Mouse (Mus musculus): ENCODE measurements around the gene F3. TPM values are rescaled to one million over a fixed set of nuclear protein-coding genes. Genes with fewer than 3 reads are reported as not detected.

F3 gene
- total and polyA plus RNA-seq, 3 experiments: not detected

DNA sequence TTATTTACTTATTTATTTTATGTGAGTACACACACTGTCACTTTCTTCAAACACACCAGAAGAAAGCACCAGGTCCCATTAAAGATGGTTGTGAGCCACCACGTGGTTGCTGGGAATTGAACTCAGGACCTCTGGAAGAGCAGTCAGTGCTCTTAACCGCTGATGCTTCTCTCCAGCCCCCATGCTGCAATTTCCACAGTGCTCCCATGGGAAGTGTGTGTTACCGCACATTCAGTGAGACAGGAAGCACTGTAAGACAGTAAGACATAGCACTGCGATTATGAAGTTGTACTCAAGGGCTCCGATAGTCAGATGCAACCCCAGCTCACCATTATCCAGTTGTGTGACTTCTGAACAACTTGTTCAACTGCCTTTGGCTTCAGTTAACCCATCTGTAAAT, 6.9 kb upstream of the F3 start:
- no peak overlapping the region for H3K9ac ChIP-seq (ENCODE audit: control insufficient read depth, low read depth, low read length, poor library complexity, severe bottlenecking)
- H3K27me3 ChIP-seq (ENCODE audit: control insufficient read depth in 1 of 2, insufficient read depth in 2 of 2, low read length in 2 of 2): peaks cover 3% of the 10 kb centered on the region in 2 experiments; a peak in 3 of 4 replicates
- H3K9me3 ChIP-seq (replicated peaks; ENCODE audit: insufficient read depth, low read length): no peaks in the 10 kb centered on the region
- no peak overlapping the region for H3K27ac ChIP-seq (ENCODE audit: control insufficient read depth, low read depth, low read length)
- TF ChIP-seq UBTF (IDR thresholded peaks at IDR 0.05; ENCODE audit: borderline replicate concordance, insufficient read depth, low read depth, low read length): no peak
- H3K79me2 ChIP-seq (ENCODE audit: control insufficient read depth, insufficient read depth, low read length, poor library complexity): no peaks in the 10 kb centered on the region
- H3K36me3 ChIP-seq (ENCODE audit: control insufficient read depth in 1 of 2, insufficient read depth in 2 of 2, low read length in 2 of 2): no peaks in the 10 kb centered on the region
- no peaks in the 10 kb centered on the region for H3K4me1 ChIP-seq (ENCODE audit: control insufficient read depth in 1 of 2, insufficient read depth in 2 of 2, low read length in 2 of 2)
- DNase-seq (ENCODE audit: low read depth, low spot score): no peak
- no peak overlapping the region for H3K4me3 ChIP-seq (ENCODE audit: control insufficient read depth in 1 of 2, insufficient read depth in 1 of 2, low read depth in 2 of 2, low read length in 2 of 2)

GRCm38 (mm10) chr3:121718679-121719078, 4.7 kb upstream of the F3 start:
- no peak overlapping the region for H3K27ac ChIP-seq (ENCODE audit: control insufficient read depth, low read depth, low read length)
- no peaks in the 10 kb centered on the region; a peak in 1 of 4 replicates for H3K27me3 ChIP-seq (ENCODE audit: control insufficient read depth in 1 of 2, insufficient read depth in 2 of 2, low read length in 2 of 2)
- no peaks in the 10 kb centered on the region for H3K36me3 ChIP-seq (ENCODE audit: control insufficient read depth in 1 of 2, insufficient read depth in 2 of 2, low read length in 2 of 2)
- H3K9me3 ChIP-seq (replicated peaks; ENCODE audit: insufficient read depth, low read length): no peaks in the 10 kb centered on the region
- H3K4me1 ChIP-seq (ENCODE audit: control insufficient read depth in 1 of 2, insufficient read depth in 2 of 2, low read length in 2 of 2): no peaks in the 10 kb centered on the region
- DNase-seq (ENCODE audit: low read depth, low spot score): no peak
- TF ChIP-seq GABPA (IDR thresholded peaks at IDR 0.05; ENCODE audit: low read depth, low read length) (no peak), NELFE (IDR thresholded peaks at IDR 0.05; ENCODE audit: low read depth, low read length) (no peak), MAZ (IDR thresholded peaks at IDR 0.05; ENCODE audit: low read depth, low read length) (no peak), USF2 (IDR thresholded peaks at IDR 0.05; ENCODE audit: borderline replicate concordance in 1 of 2, insufficient read depth in 1 of 2, low read depth in 1 of 2, low read length in 2 of 2) (no peak), ELF1 (IDR thresholded peaks at IDR 0.05; ENCODE audit: low read depth, low read length) (no peak), MAFK (IDR thresholded peaks at IDR 0.05; ENCODE audit: borderline replicate concordance, low read depth, low read length) (no peak), ZC3H11A (IDR thresholded peaks at IDR 0.05; ENCODE audit: low read depth, low read length) (no peak), JUND (IDR thresholded peaks at IDR 0.05; ENCODE audit: low read depth, low read length) (no peak), NRF1 (IDR thresholded peaks at IDR 0.05; ENCODE audit: insufficient read depth, low read depth, low read length, poor library complexity, severe bottlenecking) (no peak), RCOR1 (IDR thresholded peaks at IDR 0.05; ENCODE audit: low read depth, low read length) (no peak), ZNF384 (IDR thresholded peaks at IDR 0.05; ENCODE audit: low read depth, low read length) (no peak), E2F4 (IDR thresholded peaks at IDR 0.05; ENCODE audit: borderline replicate concordance, low read depth, low read length) (no peak), ZMIZ1 (IDR thresholded peaks at IDR 0.05; ENCODE audit: low read depth, low read length) (no peak), SMC3 (IDR thresholded peaks at IDR 0.05; ENCODE audit: low read depth, low read length) (no peak), TAL1 (IDR thresholded peaks at IDR 0.05; ENCODE audit: low read length) (no peak), MYC (IDR thresholded peaks at IDR 0.05; ENCODE audit: low read depth, low read length) (no peak), ZKSCAN1 (IDR thresholded peaks at IDR 0.05; ENCODE audit: low read depth, low read length) (no peak), USF1 (IDR thresholded peaks at IDR 0.05; ENCODE audit: low read depth, low read length) (no peak)
- H3K4me3 ChIP-seq (ENCODE audit: control insufficient read depth in 1 of 2, insufficient read depth in 1 of 2, low read depth in 2 of 2, low read length in 2 of 2): no peak overlapping the region
- no peak overlapping the region for H3K9ac ChIP-seq (ENCODE audit: control insufficient read depth, low read depth, low read length, poor library complexity, severe bottlenecking)
- H3K79me2 ChIP-seq (ENCODE audit: control insufficient read depth, insufficient read depth, low read length, poor library complexity): no peaks in the 10 kb centered on the region

All from MEL (cell line).